Mouse (Mus musculus): ENCODE measurements around the gene Enho.
A peak's percentile ranks its signal among the peaks of the same experiment; 100 is the strongest.
"Not testable (repeated sequence)": the region's sequence is repeated elsewhere in the genome, so short reads cannot be mapped to it uniquely, and the experiment has no call there.

The Enho gene

GRCm38 (mm10) chr4:41639913-41640507, at the start of gene Enho:
TSS of gene Enho (minus strand) at chr4:41640324.
- DNase-seq (ENCODE audit: low spot score in 2 of 2), result peak; percentile 88 to 89

DNA sequence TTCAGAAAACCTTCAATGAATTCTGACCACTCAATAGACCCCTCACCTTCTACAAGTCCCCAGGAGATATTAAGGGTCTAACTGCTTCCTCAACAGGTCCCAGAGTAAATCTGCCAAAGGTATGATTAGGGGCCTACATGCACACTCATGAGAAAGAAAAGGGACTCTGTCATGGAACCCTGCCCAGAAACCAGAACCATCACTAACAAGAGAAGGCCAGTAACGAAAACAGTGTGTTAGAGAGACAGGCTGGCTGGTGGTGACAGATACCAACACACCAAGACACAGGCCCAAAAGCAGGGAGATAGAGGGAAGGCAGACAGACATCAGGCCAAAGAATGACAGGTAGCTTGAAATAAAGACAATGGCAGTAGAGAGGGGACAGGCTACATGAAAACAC, 48.4 kb upstream of the Enho start:
- DNase-seq (ENCODE audit: low spot score in 2 of 2), result not testable (repeated sequence)

DNA sequence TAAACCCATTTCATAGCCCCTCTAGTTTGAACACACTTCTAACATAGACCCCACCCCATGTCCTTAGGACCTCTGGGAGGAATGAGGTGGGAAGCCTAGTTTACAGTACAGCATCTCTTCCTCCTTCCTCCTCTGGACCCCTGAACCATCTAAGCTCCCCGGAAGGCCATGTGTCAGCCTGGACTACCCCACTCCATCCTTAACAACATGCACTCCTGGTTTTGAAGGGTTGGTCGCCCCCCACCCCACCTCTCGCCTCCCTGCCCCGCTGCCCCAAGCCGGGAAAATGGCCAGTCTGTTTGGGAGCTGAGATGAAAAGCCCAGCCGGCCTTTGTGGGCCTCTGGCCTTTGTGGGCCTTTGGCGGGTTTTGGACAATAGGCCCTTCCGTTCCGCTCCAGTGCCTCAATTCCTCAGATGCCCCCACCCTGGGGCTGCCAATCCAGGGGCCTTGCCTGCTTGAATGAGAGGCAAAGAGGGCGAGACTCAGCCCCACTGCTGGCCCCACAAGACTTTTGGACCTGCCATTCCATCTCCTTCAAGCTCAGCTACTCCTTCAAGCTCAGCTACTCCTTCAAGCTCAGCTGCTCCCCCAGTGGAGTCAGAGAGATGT, 45.9 kb upstream of the Enho start:
- DNase-seq (ENCODE audit: low spot score in 2 of 2), result not testable (repeated sequence)

DNA sequence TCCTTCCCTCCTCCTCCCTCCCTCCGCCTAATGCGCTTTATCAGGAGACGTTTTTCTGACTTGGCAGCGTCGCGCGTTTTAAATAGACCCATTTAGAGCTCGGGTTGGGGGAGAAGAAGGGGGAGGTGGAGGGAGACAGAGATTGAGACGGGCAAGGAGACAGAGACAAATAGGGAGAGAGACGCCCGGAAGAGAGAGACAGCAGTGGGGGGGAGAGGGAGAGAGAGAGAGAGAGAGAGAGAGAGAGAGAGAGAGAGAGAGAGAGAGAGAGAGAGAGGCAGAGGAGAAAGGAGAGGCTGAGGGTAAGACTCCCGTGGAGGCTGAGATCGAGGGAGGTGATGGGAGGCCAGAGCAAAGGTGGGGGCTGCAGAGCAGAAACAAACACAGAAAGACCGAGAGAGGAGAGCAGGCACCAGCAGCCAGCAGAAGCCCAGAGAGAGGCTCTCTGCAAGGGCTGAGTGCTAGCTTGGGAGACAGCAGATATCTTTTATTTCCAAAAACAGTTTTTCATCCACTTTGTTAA, 44.9 kb upstream of the Enho start:
- DNase-seq (ENCODE audit: low spot score in 2 of 2), result not testable (repeated sequence)

DNA sequence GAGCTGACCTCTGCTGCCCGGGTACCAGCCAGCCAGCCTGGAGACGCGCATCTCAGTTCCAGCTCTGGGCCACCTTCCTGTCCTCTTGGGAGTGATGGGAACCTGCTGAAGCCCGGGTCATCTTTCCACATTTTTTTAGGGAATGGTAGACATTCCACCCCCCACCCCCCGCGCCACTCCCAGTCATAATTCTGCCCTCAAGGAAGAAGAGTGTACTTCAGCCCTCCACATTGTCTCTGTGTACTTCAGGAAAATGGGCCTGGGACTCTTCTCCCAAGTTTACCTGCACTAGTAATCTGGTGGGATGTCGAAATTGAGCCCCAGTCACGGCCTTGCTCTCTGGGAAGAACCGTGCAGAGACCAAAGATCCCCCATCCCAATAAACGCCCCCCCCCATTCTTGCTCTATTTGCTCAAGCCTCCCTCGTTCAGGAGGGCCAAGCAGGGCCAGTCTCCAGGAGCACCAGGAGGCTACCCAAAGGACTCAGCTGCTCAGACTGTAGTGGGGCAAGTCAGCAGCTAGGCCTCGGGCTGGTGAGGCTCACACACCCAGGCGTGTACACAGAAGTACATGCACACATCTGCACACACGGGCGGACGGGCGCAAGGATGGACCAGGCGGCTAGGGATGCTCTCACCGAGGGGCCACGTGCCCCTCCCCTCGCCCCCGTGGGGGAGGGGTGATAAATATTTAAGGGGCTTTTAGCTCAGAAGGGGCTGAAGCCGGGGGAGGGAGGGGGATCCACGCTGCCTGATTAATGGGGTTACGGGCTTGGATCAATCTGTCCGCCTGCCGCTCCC, 44.2 kb upstream of the Enho start:
- DNase-seq (ENCODE audit: low spot score in 2 of 2), result not testable (repeated sequence)

GRCm38 (mm10) chr4:41683303-41683702, 43.2 kb upstream of the Enho start:
- DNase-seq (ENCODE audit: low spot score in 2 of 2), result not testable (repeated sequence)

DNA sequence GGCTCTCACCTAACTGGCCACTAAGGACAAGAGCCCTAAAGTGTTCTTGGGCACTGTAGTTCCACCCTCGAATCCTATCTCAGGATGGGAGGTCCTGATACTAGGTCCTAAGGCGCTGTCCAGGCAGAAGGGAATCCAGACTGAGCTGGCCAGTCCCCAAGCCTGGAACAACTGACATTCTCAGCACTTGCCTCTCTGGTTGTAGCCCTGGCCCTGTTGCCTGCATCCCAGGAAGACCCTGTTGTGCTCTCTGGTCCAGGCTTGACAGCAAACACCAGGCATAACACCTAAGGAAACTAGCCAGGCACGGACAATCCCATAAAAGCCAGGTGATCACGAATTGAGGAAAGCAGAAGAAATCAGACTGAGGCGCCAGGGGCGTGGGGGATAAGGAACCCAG, 42.7 kb upstream of the Enho start:
- DNase-seq (ENCODE audit: low spot score in 2 of 2), result no peak

GRCm38 (mm10) chr4:41681947-41682346, 41.8 kb upstream of the Enho start:
- DNase-seq (ENCODE audit: low spot score in 2 of 2), result no peak

- DNase-seq (ENCODE audit: low spot score in 2 of 2), result no peak
These were observed 41.1 kb upstream of the Enho start for GRCm38 (mm10) chr4:41681176-41681575.

GRCm38 (mm10) chr4:41679291-41679690, 39.2 kb upstream of the Enho start:
- no peak for DNase-seq (ENCODE audit: low spot score in 2 of 2)

GRCm38 (mm10) chr4:41678863-41679262, 38.7 kb upstream of the Enho start:
- DNase-seq (ENCODE audit: low spot score in 2 of 2), result no peak

- no peak for DNase-seq (ENCODE audit: low spot score in 2 of 2)
These were observed 37.0 kb upstream of the Enho start for GRCm38 (mm10) chr4:41677006-41677629.

- no peak for DNase-seq (ENCODE audit: low spot score in 2 of 2)
These were observed 36.3 kb upstream of the Enho start for GRCm38 (mm10) chr4:41676248-41677005.

- DNase-seq (ENCODE audit: low spot score in 2 of 2), result no peak
These were observed 33.1 kb upstream of the Enho start for GRCm38 (mm10) chr4:41673186-41673585.

GRCm38 (mm10) chr4:41672522-41672963, 32.4 kb upstream of the Enho start:
- DNase-seq (ENCODE audit: low spot score in 2 of 2), result no peak

DNA sequence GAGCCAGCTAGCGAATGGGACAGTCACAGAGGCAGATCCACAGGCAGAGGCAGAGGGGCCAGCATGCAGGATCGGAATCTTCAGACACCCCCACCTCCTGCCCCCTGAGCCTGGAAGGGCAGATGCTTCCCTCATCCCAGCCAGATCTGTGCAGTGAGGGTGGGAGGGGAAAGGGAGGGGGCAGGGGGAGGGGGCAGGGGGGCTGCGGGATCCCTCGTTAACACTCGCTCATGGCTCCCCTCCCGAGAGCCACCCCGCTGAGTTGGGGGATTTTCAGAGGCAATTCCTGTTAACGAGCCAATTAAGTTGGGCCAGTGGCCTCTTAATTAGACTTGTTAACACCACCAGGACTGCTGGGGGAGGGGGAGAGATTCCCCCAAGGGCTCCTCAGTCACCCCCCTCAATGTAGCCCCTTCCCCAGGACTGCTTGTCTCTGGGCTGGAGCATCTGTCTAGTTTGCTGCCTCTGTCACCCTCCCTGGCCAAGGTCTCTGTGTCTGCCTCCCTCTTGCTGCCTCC, 31.9 kb upstream of the Enho start:
- DNase-seq (ENCODE audit: low spot score in 2 of 2), result no peak

- DNase-seq (ENCODE audit: low spot score in 2 of 2), result no peak
These were observed 31.4 kb upstream of the Enho start for GRCm38 (mm10) chr4:41671500-41671899.

- DNase-seq (ENCODE audit: low spot score in 2 of 2), result no peak
These were observed 30.7 kb upstream of the Enho start for GRCm38 (mm10) chr4:41670836-41671235.

DNA sequence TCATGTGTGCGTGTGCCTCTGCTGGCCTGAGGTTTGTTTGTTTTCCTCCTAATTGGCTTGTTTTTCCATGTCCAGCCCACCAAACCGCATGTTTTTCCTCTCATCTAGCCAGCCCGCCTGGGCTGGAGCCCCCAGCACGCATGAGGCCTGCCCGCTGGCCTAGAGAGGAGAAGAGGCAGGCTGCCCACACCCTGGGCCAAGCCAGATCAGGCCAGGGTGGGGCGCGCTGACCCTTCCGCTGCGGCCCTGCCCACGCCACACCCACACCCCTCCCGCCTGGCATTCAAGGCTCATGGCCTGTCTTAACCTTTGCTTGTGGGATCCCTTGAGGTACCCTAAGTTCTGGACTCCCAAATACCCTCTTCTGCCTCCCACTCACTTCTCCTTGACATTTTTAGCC, 26.5 kb upstream of the Enho start:
- DNase-seq (ENCODE audit: low spot score in 2 of 2), result no peak

- no peak for DNase-seq (ENCODE audit: low spot score in 2 of 2)
These were observed 25.0 kb upstream of the Enho start for GRCm38 (mm10) chr4:41665009-41665675.

GRCm38 (mm10) chr4:41664533-41664932, 24.4 kb upstream of the Enho start:
- no peak for DNase-seq (ENCODE audit: low spot score in 2 of 2)

Measured in frontal cortex, postnatal 14 days (tissue).